Mouse (Mus musculus) testis, adult 2 months (tissue): ENCODE measurements at regions not wholly inside any gene's neighbourhood (a gene's known extent, or its start where the extent isn't known, plus 50 kb on each side); places are given as distances from the start of the nearest gene placed in this dataset.
A peak's percentile ranks its signal among the peaks of the same experiment; 100 is the strongest.

Source experiments
- H3K27ac ChIP-seq: fragments of 200-500 bp; 2 replicates; pipeline ENCODE4 v1.5.1; 2012; ENCODE audit warnings: low read depth, low read length; ENCODE audit not compliant: control insufficient read depth, insufficient read depth
- H3K27me3 ChIP-seq: fragments of 200-500 bp; 2 replicates; pipeline ENCODE4 v1.6.1; 2012; ENCODE audit warnings: mild to moderate bottlenecking, low read length, moderate library complexity; ENCODE audit not compliant: control insufficient read depth, insufficient read depth
- H3K36me3 ChIP-seq: fragments of 200-500 bp; 2 replicates; pipeline ENCODE4 v1.6.1; 2012; ENCODE audit warnings: mild to moderate bottlenecking, low read length; ENCODE audit not compliant: control insufficient read depth, insufficient read depth
- H3K4me1 ChIP-seq: fragments of 200-500 bp; 2 replicates; pipeline ENCODE4 v1.6.1; 2012; ENCODE audit warnings: low read length; ENCODE audit not compliant: control insufficient read depth, insufficient read depth
- H3K4me3 ChIP-seq: fragments of 200-500 bp; 2 replicates; pipeline ENCODE4 v1.5.1; 2012; ENCODE audit warnings: low read depth, mild to moderate bottlenecking, low read length, moderate library complexity, mixed read lengths; ENCODE audit not compliant: control insufficient read depth
- CTCF ChIP-seq: fragments of 200-500 bp; IDR thresholded peaks from 2 replicates; pipeline ENCODE4 v1.5.1; 2012; ENCODE audit warnings: low read depth, mild to moderate bottlenecking, inconsistent platforms, low read length, moderate library complexity; ENCODE audit not compliant: control insufficient read depth, insufficient read depth, insufficient replicate concordance
- POLR2A ChIP-seq: fragments of 200-500 bp; IDR thresholded peaks from 2 replicates; pipeline ENCODE4 v1.6.1; 2012; ENCODE audit warnings: low read depth, mild to moderate bottlenecking, inconsistent platforms, low read length, moderate library complexity; ENCODE audit not compliant: control insufficient read depth

DNA sequence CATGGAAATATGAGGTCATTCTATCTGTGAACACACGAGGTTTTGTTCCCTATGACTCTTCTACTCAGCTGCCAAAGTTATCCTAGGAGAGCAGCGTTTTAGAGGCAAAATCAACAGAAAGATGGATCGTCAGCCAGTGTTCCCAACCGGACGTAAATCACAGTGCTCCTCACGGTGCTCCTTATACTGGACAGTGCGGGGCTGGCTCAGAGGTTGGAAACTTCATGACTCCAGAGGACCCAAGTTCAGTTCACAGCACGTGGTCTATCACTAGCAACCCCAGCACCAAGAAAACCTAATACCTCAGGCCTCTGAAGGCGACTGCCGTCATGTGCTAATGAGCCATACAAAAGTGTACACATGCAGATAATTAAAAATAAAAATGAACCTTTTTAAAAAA lies 351.2 kb upstream of the Atp11b start:
- Histone ChIP-seq H3K4me3 (no peak overlapping the region), H3K27ac (no peak overlapping the region), H3K4me1 (no peaks in the 10 kb centered on the region; the same call in 1 of the 2 replicates), H3K27me3 (no peaks in the 10 kb centered on the region), H3K36me3 (no peaks in the 10 kb centered on the region)
- TF ChIP-seq CTCF: no peak
- no peak for TF ChIP-seq POLR2A

GRCm38 (mm10) chr3:35403952-35404351 lies 350.0 kb upstream of the Atp11b start:
- no peaks in the 10 kb centered on the region; the same call in 1 of the 2 replicates for H3K4me1 ChIP-seq
- no peak overlapping the region for H3K27ac ChIP-seq

DNA sequence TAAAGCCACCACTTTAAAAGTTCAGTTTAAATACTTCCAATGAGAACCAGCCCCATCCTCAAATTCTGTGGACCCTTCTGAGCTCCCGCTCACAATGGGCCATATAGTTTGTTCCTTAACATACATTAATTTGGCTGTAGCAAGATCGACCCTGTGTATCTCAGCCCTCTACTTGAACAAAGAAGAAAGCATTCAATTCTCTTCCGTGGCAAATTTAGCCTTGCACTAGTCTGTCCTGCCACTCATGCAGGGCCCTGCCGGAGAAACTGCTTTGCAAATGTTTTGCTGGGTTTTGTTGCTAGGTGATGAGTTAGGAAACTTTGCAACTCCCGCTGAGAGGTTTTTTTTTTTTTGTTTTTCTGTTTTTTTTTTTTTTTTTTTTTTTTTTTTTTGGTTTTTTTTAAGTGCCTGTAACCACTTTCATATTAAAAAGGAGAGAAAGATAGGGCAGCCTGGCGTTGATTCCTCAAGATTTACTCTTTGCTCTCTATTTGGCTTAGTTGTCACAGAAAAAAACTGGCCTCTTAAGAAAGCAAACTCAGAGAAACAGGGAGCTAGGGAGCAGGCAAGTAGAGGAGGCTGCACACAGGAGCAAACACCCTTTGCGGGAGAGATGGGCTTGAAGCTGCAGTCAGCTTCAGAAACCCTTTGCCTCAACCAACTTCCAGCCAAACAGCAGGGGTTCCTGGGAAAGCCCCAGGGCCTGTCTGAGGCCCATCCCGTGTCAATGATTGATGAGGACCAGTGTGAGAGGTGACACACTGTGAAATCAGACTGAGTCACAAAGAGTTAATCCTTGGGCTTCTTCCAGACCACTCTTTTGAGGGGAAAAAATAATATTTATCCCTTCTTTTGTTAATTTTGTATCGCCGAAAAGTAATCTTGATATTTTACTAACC lies 349.2 kb upstream of the Atp11b start:
- no peaks in the 10 kb centered on the region for H3K27me3 ChIP-seq
- no peaks in the 10 kb centered on the region; the same call in 1 of the 2 replicates for H3K4me1 ChIP-seq
- H3K4me3 ChIP-seq: no peak overlapping the region
- H3K36me3 ChIP-seq: no peaks in the 10 kb centered on the region
- TF ChIP-seq POLR2A (no peak), CTCF (no peak)
- no peak overlapping the region for H3K27ac ChIP-seq

More at GRCm38 (mm10) chr3:35403952-35404351, 350.0 kb upstream of the Atp11b start:
- Histone ChIP-seq H3K4me3 (no peak overlapping the region), H3K27me3 (no peaks in the 10 kb centered on the region), H3K36me3 (no peaks in the 10 kb centered on the region)
- no peak for TF ChIP-seq CTCF

GRCm38 (mm10) chr3:35405621-35406079 lies 348.3 kb upstream of the Atp11b start:
- H3K27me3 ChIP-seq: no peaks in the 10 kb centered on the region
- H3K4me1 ChIP-seq: no peaks in the 10 kb centered on the region; the same call in 1 of the 2 replicates
- H3K27ac ChIP-seq: no peak overlapping the region
- H3K4me3 ChIP-seq: no peak overlapping the region
- no peaks in the 10 kb centered on the region for H3K36me3 ChIP-seq
- 0 out of 2 replicates have a peak, but pooled peaks have one; percentile 6 for TF ChIP-seq CTCF
- TF ChIP-seq POLR2A: no peak

GRCm38 (mm10) chr3:35437687-35438086 lies 316.2 kb upstream of the Atp11b start:
- no peak overlapping the region for H3K4me3 ChIP-seq
- H3K36me3 ChIP-seq: no peaks in the 10 kb centered on the region
- TF ChIP-seq POLR2A (no peak), CTCF (no peak)
- H3K27ac ChIP-seq: no peak overlapping the region
- no peaks in the 10 kb centered on the region for H3K4me1 ChIP-seq
- no peaks in the 10 kb centered on the region for H3K27me3 ChIP-seq

DNA sequence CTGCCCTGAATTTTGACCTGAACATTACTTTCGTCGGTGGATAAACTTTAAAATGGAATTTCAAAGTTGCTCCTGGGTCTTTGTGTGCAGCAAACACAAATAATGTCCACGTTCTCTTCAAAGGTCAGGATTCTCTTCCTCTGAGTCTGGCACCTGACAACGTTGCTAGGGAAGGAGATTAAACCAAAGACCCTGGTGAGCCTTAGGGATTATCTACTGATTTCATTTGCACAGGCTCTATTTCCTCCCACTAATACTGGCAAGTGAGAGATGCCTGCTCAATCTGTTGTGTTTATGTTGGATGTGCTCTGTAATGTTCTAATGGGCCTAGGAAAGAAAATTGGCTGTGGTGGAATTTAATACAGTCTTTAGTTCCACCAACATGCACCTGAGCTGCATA lies 291.0 kb upstream of the Atp11b start:
- H3K27ac ChIP-seq: no peak overlapping the region
- no peaks in the 10 kb centered on the region for H3K36me3 ChIP-seq
- no peak for TF ChIP-seq POLR2A
- no peak for TF ChIP-seq CTCF
- no peaks in the 10 kb centered on the region for H3K4me1 ChIP-seq
- H3K27me3 ChIP-seq: no peaks in the 10 kb centered on the region
- no peak overlapping the region for H3K4me3 ChIP-seq

DNA sequence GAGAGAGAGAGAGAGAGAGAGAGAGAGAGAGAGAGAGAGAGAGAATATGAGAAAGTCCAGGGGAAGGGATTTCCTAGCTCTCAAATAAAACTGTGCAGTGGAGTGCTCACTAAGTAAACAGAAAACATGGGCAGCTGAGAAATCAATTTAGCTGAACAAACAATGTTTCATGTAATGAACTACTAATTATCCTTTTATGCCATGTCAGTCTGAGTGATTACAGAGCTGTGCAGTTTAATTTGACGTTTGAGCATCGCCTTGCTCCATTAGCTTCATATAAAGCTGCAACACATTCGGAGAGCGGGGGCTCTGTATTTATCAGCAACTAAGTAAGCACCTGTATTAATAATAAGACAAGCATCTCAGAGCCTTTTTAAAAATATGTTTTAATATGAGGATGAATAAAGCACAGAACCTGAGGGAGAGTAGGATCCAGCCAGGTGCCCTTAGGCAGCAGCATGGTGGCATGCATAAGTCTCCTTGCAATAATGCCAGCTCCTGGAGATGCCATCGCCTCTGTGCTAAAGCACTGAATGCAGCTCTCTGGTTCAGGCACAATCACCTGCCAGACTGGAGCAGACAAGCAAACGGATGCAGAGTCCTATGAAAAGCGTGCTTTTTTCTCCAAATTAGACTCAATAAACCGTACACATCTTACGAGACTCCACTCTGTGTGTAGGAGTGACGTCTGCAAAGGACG lies 289.5 kb upstream of the Atp11b start:
- no peak for TF ChIP-seq CTCF
- no peak for TF ChIP-seq POLR2A
- no peaks in the 10 kb centered on the region for H3K36me3 ChIP-seq
- H3K27ac ChIP-seq: no peak overlapping the region
- H3K4me3 ChIP-seq: no peak overlapping the region
- no peaks in the 10 kb centered on the region for H3K27me3 ChIP-seq
- no peaks in the 10 kb centered on the region for H3K4me1 ChIP-seq
